Mouse (Mus musculus) c-Kit-positive CD71-positive TER-119-negative erythroid progenitor cells, embryonic 14.5 days (primary cell): Measurements from ENCODE around the gene Tnk1.
A peak's percentile ranks its signal among the peaks of the same experiment; 100 is the strongest.

ENCODE experiments used
- DNase-seq: peaks from one replicate; pipeline ENCODE4 v3.0.0-alpha.2; 2013; ENCODE audit warnings: low read depth

Gene Tnk1

DNA sequence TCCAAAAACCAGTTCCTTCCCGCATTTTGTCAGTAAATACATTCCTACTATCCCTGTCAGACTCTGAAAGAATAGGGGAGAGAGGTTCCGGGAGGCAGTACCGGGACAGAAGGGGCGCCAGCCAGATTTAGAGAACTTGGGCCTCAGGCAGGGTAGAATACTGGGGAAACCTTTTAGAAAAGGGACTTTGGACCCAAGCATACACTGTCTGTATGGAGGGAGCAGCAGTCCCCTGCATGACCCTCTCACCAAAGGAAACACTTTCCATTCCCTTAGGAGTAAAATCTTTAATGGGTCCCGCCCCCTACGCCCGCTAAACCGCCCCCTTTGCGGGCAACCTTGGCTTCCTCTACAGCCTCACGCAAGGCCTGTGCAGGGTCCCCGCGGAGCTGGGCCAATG lies 55.2 kb downstream of the Tnk1 start:
- DNase-seq: no peak

DNA sequence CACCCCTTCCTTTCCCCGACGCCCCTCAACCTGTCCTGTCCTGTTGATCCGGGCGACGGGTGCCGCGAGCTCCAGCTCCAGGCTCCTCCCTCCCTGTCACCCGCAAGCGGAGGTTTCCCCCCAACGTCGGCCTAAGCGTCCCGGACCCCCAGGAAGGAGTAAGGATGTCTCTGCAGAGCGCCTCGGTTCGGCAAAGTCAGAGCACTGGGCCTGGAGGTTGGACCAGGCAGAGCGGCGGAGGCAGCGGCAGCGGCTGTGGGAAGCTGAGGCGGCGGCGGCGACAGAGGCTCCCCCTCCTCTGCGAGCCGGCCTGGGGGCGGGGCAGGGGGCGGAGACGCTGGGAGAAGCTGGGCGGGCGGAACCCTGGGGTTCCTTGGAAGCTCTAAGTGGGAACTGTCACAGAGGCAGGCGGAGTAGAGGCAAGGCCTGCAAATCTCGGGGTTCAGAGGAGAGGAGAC lies 55.9 kb downstream of the Tnk1 start:
- peak; percentile 34 for DNase-seq

DNA sequence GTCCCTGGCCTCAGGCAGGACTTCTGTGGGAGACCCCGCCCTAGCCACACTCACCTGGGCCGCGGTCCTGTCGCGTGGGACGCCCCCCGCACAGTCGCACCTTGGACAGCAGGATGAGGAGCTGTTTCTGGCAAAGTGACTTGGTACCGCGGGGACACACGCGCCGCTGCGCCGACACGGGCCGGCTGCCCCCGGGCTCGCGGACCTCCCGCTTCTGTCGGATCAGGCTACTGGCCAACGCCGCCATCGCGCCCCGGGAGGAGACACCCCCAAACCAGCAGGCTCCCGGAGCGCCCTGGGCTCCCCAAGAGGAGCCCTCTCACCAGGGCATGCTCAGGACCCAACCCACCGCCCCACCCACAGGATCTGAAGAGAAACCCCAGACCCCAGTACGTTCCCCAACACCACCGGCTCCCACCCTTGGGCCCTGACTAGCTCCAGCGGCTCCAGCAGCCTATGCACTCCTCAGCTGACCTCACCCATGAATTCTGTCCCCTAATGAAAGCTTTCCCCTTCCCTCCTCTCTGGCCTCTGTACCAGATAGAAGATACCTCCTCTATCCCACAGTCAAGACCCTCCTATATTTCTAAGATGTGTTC lies 57.1 kb downstream of the Tnk1 start, which contains the start of gene Fgf11:
Gene Fgf11 (minus strand): TSS at position 479 of the 599 bp plus-strand sequence.
- no peak for DNase-seq
